Mouse (Mus musculus) forebrain, embryonic 13.5 days (tissue): Measurements from ENCODE around the gene Gm42791. TPM values are rescaled to one million over a fixed set of nuclear protein-coding genes. Genes with fewer than 3 reads are reported as not detected.

ENCODE experiments used
- ATAC-seq: fragments of 200-750 bp; cut with Nextera tagmentation; 2 replicates; pipeline ENCODE4 v1.8.0; 2017
- H3K27ac ChIP-seq: fragments of 300-500 bp; sonication (generic); 2 replicates; pipeline ENCODE4 v1.5.1; 2015; ENCODE audit warnings: inconsistent platforms, mild to moderate bottlenecking, moderate library complexity
- H3K27me3 ChIP-seq: fragments of 300-500 bp; sonication (generic); 2 replicates; pipeline ENCODE4 v1.6.1; 2015; ENCODE audit warnings: mild to moderate bottlenecking, inconsistent platforms
- H3K36me3 ChIP-seq: fragments of 300-500 bp; sonication (generic); 2 replicates; pipeline ENCODE4 v1.6.1; 2015; ENCODE audit warnings: mild to moderate bottlenecking, inconsistent platforms; ENCODE audit not compliant: poor library complexity, severe bottlenecking
- H3K4me1 ChIP-seq: fragments of 300-500 bp; sonication (generic); 2 replicates; pipeline ENCODE4 v1.6.1; 2015; ENCODE audit warnings: inconsistent platforms
- H3K4me2 ChIP-seq: fragments of 300-500 bp; sonication (generic); 2 replicates; pipeline ENCODE4 v1.6.1; 2015; ENCODE audit warnings: inconsistent platforms, mild to moderate bottlenecking, moderate library complexity
- H3K4me3 ChIP-seq: fragments of 300-500 bp; sonication (generic); 2 replicates; pipeline ENCODE4 v1.5.1; 2015; ENCODE audit warnings: mild to moderate bottlenecking, inconsistent platforms
- H3K9ac ChIP-seq: fragments of 300-500 bp; sonication (generic); 2 replicates; pipeline ENCODE4 v1.6.1; 2015; ENCODE audit warnings: mild to moderate bottlenecking, inconsistent platforms
- H3K9me3 ChIP-seq: fragments of 300-500 bp; sonication (generic); replicated peaks from 2 replicates; pipeline ENCODE4 v1.6.1; 2016; ENCODE audit warnings: inconsistent platforms
- WGBS: fragments of 180-500 bp; shearing (Covaris S2); methylation state at CpG from one replicate; pipeline ENCODE4 v1.1.7; 2015; 5-methylcytosine and 5-hydroxymethylcytosine counted together
- polyA plus RNA-seq: library from polyadenylated mRNA; unstranded; fragments of >200 nt; fragmentation: Nextera tagmentation; extraction: Ambion mirVana; gene quantifications from 2 replicates; pipeline ENCODE4 v1.2.1, GENCODE M21; 2015

Gm42791 gene
- polyA plus RNA-seq, 1 experiment from 2014 or later, result 3.5 TPM

DNA sequence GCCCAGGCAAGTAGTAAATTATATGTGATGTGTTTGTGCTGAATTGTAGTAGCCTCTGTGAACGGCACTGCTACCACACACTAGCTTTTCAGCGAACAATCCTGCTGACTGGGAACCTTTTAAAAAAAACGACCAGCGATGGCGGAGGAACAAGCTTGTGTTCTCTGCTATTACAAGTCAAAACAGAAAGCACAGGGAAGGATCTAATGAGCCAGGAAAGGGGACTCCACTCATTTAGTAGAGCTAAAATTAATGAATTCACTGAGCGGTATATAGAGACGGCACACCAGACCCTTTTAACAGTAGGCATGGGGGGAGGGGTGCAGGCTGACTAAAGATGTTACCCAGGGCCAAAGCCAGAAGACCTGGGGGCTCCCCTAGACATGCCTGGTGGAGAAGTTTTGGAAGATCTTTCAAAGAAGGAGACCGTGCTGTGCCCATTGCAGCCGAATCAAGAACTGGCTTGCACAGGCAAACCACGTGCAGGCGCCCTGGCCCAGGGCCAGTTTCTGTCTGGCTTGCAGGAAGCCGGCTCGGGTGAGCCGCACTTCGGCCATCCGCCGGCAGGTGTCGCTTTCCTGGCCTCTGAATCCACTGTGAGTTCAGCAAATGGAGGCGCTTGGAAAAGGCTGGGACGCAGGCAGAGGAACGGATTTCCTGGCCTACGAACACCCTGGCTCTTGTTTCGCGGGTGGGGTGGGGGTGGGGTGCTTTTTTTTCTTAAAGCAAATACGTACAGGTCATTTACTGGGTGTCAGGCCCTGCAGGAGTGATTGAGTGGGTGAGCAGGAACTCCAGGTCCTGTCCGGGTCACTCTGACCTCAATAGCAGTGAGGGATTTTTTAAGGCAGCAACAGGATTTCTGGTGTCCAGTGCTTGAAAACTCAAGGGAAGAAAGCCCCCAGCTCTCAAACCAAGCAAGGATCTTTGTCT lies 11.7 kb upstream of the Gm42791 start:
- Histone ChIP-seq H3K4me3 (peak overlapping the region; percentile 30), H3K27me3 (no peaks in the 10 kb centered on the region), H3K4me1 (peaks cover 27% of the 10 kb centered on the region), H3K9me3 (no peaks in the 10 kb centered on the region), H3K27ac (peak overlapping the region; percentile 55), H3K9ac (peak overlapping the region; percentile 56), H3K36me3 (no peaks in the 10 kb centered on the region), H3K4me2 (peak overlapping the region; percentile 63)
- 7% methylated on average over 26 of the region's 26 CpGs for WGBS
- peak; percentile 92 for ATAC-seq

DNA sequence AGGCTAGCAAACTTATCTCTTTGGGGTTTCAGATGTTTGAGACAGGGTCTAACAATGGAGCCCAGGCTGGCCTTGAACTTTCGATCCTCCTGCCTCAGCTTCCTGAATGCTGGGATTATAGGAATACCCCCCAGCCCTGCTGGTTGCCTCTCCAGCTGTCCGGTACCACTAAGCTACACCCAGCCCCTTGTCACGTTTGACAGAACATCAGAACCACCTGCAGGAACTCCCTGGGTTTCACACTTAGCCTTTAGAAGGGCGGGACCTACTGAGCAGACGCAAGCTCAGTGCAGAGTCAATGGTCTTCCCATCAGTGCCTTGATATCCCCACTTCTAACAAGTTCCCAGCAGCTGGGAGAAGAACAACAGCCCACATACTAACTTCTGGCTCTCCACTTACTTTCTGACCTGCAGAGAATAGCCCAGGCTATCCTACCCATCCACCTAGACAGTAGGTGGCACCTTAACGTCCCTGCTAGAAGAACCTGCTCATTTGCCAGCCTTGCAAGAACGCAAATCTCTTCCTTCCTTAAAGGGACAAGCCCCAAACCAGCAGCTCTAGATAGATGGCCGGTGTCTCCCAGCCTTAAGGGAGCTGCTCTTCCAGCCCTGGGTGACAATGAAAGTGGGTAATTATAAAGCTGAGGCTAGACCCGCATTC lies 10.9 kb upstream of the Gm42791 start:
- peaks cover 27% of the 10 kb centered on the region for H3K4me1 ChIP-seq
- peak overlapping the region; percentile 56 for H3K9ac ChIP-seq
- H3K27ac ChIP-seq, result peak overlapping the region; percentile 55
- H3K27me3 ChIP-seq, result no peaks in the 10 kb centered on the region
- H3K4me3 ChIP-seq, result peak overlapping the region; percentile 30
- 65% methylated on average over 9 of the region's 9 CpGs for WGBS
- no peaks in the 10 kb centered on the region for H3K36me3 ChIP-seq
- H3K9me3 ChIP-seq, result no peaks in the 10 kb centered on the region
- H3K4me2 ChIP-seq, result peak overlapping the region; percentile 63
- ATAC-seq, result no peak

DNA sequence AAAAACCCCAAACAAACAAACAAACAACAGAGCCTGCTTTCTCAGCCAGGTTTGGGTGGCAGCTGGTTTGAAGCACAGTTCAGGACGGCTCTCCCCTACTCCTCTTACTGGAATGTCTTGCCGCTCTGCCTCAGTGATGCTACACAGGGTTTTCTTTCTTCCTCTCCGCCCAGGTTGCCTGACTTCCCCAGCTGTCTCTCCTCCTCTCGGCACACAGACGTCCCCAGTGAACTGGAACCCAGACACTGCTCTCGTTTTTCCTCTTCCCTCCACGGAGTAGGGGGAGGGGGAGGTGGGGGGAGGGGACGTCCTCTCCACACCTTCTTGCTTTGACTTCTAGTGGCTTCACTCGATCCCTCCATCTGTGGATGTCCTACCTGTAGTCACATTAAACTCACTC lies 10.1 kb upstream of the Gm42791 start:
- Histone ChIP-seq H3K9me3 (no peaks in the 10 kb centered on the region), H3K27me3 (no peaks in the 10 kb centered on the region), H3K9ac (no peak overlapping the region), H3K27ac (no peak overlapping the region), H3K36me3 (no peaks in the 10 kb centered on the region), H3K4me3 (no peak overlapping the region), H3K4me1 (peaks cover 27% of the 10 kb centered on the region), H3K4me2 (no peak overlapping the region)
- ATAC-seq, result no peak
- WGBS, result 35% methylated on average over 9 of the region's 9 CpGs

DNA sequence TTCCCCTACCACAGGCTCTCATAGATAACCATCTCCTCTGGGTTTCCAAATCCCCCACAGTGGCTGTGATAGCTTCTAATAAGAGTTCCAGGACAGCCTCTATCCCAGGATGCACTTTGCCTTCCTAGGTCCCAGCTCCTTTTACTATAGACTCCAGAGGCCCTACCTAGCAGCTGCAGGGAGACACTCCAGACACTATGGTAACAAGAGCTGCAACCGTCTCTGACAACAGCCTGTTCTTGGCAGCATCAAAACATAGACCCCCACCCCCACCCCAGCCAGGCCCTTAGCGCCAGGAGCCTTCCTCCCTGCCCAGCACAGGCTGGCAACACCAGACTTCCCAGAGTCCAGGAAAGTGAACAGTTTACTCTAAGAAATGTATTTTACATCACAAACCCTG lies 8.2 kb upstream of the Gm42791 start:
- ATAC-seq, result no peak
- Histone ChIP-seq H3K27ac (no peak overlapping the region), H3K9me3 (no peaks in the 10 kb centered on the region), H3K36me3 (no peaks in the 10 kb centered on the region), H3K27me3 (no peaks in the 10 kb centered on the region), H3K4me1 (peaks cover 27% of the 10 kb centered on the region), H3K4me2 (no peak overlapping the region), H3K9ac (no peak overlapping the region), H3K4me3 (no peak overlapping the region)
- WGBS, result 25% methylated on average over 2 of the region's 2 CpGs

DNA sequence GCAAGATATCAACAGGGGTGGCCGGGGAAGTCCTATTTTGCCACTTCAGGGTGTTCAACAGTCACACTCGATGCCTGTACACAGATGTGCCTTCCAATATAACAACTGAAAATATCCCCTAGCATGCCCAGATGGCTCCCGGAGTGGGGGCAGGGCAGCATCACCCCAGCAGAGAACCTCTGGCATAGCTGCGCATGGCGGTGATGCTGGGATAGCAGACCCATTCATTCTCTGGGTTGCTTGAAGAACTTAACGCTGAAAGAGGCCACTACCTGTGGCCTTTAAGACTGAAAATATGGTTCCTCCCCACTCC lies 7.8 kb upstream of the Gm42791 start:
- Histone ChIP-seq H3K27me3 (no peaks in the 10 kb centered on the region), H3K9ac (no peak overlapping the region)
- WGBS, result 72% methylated on average over 6 of the region's 6 CpGs

DNA sequence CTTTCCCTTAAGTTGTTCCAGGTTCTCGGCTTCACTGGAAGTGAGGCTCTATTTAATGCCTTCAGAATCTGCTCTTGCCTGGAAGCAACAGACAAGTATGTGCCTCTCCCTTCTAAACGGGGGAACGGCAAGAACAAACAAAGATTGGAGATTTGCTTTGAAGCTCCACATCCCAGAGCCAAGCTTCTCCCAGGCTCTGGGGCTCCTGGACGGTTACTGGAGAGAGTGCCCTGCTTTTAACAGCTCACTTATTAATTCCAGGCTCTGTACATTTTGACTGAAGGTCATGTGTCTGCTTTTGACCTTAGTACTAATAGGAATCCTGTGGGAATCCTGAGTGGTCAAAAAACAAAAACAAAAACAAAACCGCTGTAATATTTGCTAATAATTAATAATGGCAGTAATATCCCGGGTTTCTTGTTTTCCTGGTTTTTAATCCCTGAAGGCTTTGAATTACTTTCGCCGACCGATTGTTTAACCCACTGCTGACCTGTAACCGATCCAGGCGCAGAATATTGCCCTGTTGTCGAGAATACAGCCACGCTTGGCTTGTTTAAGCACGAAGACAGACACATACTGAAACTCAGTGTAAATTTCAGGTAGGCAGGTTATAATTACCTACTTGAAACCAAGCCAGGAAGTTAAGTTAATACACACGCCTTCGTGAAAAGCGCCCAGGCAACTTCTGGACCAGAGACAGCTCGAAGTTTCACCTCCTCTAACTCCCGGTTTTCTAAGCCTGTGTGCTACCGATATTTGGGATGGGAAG lies 7.3 kb upstream of the Gm42791 start:
- no peak overlapping the region for H3K4me2 ChIP-seq
- 75% methylated on average over 20 of the region's 20 CpGs for WGBS
- H3K36me3 ChIP-seq, result no peaks in the 10 kb centered on the region
- H3K27ac ChIP-seq, result no peak overlapping the region
- ATAC-seq, result no peak
- no peak overlapping the region for H3K4me3 ChIP-seq
- peaks cover 26% of the 10 kb centered on the region for H3K4me1 ChIP-seq
- no peaks in the 10 kb centered on the region for H3K27me3 ChIP-seq
- no peaks in the 10 kb centered on the region for H3K9me3 ChIP-seq
- no peak overlapping the region for H3K9ac ChIP-seq

More for the DNA sequence above, 7.8 kb upstream of the Gm42791 start:
- peaks cover 27% of the 10 kb centered on the region for H3K4me1 ChIP-seq
- ATAC-seq, result no peak
- H3K4me2 ChIP-seq, result no peak overlapping the region
- no peaks in the 10 kb centered on the region for H3K9me3 ChIP-seq
- H3K4me3 ChIP-seq, result no peak overlapping the region
- H3K27ac ChIP-seq, result no peak overlapping the region
- no peaks in the 10 kb centered on the region for H3K36me3 ChIP-seq

DNA sequence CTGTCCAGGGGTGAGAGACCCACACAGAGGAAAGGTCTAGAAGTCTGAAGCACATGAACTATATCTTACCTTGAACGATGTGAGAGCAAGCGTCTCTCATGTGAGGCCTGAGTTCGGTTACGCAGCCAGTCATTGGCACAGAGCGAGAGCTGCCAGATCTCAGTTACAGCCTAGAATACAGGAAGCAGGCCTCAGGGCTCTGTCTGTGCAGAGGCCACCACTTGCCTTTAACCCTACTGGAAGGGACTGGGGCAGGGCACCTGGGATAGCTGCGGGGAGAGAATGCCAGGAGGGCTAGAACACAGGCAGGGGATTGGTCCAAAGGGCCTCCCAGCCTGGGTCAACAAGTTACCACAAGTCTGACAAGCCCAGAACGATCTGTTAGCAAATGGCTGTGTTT lies 4.9 kb upstream of the Gm42791 start:
- no peaks in the 10 kb centered on the region for H3K36me3 ChIP-seq
- H3K27me3 ChIP-seq, result no peaks in the 10 kb centered on the region
- WGBS, result 94% methylated on average over 7 of the region's 7 CpGs

DNA sequence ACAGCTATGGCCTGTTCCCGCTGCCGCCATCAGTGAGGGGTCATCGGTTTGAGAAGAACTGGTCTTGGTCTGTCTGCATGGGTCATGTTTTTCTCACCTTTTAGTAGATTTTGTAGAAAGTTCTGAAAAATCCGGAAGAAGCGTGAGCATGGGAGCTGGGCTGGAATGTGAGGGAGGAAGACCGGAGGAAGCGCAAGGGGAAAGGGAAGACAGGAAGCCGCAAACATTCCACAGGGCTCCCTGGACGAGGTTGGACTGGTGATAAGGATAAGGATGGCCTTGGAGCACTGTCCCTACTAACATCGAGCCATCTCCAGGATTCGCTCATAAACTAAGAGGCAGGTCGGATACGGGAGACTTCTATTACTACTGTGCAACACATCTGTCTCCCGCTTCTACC lies 3.6 kb upstream of the Gm42791 start:
- Histone ChIP-seq H3K9ac (no peak overlapping the region), H3K9me3 (no peaks in the 10 kb centered on the region), H3K27ac (no peak overlapping the region), H3K4me2 (no peak overlapping the region), H3K4me3 (no peak overlapping the region), H3K36me3 (no peaks in the 10 kb centered on the region), H3K4me1 (peaks cover 34% of the 10 kb centered on the region), H3K27me3 (no peaks in the 10 kb centered on the region)
- ATAC-seq, result no peak
- WGBS, result 92% methylated on average over 14 of the region's 14 CpGs

More for the DNA sequence above, 4.9 kb upstream of the Gm42791 start:
- ATAC-seq, result no peak
- H3K4me3 ChIP-seq, result no peak overlapping the region
- H3K4me2 ChIP-seq, result no peak overlapping the region
- H3K27ac ChIP-seq, result no peak overlapping the region
- H3K4me1 ChIP-seq, result peaks cover 23% of the 10 kb centered on the region
- no peaks in the 10 kb centered on the region for H3K9me3 ChIP-seq
- no peak overlapping the region for H3K9ac ChIP-seq

DNA sequence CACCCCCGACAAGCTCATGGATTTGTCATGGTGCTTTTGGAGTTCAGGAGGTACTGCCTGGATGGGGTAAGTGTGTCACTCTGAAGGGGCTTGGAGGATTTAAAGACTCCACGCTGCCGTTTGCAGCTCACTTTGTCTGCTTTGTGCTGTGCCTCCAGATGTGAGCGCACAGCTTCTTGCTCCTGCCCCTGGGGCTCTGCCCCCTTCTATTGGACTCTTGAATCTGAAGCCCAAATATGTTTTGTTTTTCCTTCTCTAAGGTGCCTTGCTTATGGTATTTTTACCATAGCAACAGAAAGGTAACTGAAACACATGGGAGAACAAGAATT lies 1.7 kb upstream of the Gm42791 start:
- ATAC-seq, result no peak
- Histone ChIP-seq H3K9me3 (no peaks in the 10 kb centered on the region), H3K4me3 (no peak overlapping the region), H3K9ac (no peak overlapping the region), H3K36me3 (no peaks in the 10 kb centered on the region), H3K4me2 (no peak overlapping the region), H3K4me1 (peaks cover 26% of the 10 kb centered on the region), H3K27ac (no peak overlapping the region), H3K27me3 (no peaks in the 10 kb centered on the region)
- 57% methylated on average over 4 of the region's 4 CpGs for WGBS

DNA sequence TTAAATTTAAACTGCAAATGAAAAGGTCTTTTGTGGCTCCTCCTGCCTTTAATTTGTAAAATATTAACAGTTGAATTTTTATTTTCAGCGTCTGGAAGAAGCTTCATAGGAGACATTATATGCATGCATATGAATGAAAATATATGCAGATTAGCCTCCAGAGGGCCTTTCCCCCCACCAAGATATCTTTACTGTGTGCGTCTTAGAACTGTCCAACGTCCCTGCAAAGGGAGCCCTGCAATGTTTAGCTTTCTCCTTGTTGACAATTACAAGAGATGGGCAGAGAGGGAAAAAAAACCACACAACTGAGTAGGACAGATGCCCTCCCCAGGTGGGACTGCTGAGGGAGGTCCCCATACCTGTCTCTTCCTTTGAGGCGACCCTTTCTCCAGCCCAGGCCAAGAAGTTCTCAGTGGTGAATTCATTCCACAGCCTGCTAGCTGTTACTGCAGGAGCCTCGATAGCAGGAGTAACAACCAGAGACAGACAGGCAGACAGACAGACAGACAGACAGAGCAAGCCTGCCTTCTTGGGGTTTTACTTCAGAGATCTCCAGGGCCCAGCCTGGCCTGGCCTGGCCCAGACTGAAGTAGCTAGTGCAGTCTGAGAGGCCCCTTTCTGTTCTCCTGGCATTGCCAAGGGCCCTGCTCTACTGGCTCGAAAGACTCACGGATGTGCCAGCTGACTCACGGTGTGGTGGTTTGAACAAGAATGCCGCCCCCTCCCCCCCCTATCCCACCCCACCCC lies 1.2 kb upstream of the Gm42791 start:
- H3K9ac ChIP-seq, result 0 out of 2 replicates have a peak overlapping the region, but pooled peaks have one; percentile 12
- no peak overlapping the region for H3K27ac ChIP-seq
- no peak overlapping the region for H3K4me3 ChIP-seq
- 52% methylated on average over 9 of the region's 9 CpGs for WGBS
- H3K27me3 ChIP-seq, result no peaks in the 10 kb centered on the region
- H3K4me1 ChIP-seq, result peaks cover 26% of the 10 kb centered on the region
- ATAC-seq, result no peak
- H3K36me3 ChIP-seq, result no peaks in the 10 kb centered on the region
- no peak overlapping the region for H3K4me2 ChIP-seq
- no peaks in the 10 kb centered on the region; the same call in 1 of the 2 replicates for H3K9me3 ChIP-seq

DNA sequence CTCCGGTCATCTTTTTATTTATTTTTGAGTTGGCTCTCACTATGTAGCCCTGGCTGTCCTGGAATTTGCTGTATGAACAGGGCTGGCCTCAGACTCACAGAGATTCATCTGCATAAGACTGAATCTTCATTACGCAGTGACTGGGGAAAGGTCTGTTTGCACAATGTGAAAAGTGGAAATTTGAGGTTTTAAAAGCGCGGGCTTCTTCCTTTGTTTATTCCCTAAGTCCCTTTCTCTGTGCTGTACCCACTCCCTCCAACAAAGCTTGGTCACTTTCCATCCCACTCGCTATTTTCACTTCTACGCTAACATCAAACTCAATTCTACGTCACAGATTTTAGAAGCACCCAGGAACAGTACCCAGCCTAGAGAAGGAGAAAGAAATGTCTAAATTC lies 639 bp downstream of the Gm42791 start:
- H3K4me3 ChIP-seq, result peak overlapping the region; percentile 51
- H3K9me3 ChIP-seq, result peaks cover 4% of the 10 kb centered on the region
- H3K27me3 ChIP-seq, result no peaks in the 10 kb centered on the region
- no peaks in the 10 kb centered on the region for H3K36me3 ChIP-seq
- peak overlapping the region; percentile 73 for H3K4me2 ChIP-seq
- ATAC-seq, result no peak
- H3K9ac ChIP-seq, result peak overlapping the region; percentile 77
- peak overlapping the region; percentile 94 for H3K27ac ChIP-seq
- H3K4me1 ChIP-seq, result peaks cover 26% of the 10 kb centered on the region
- 59% methylated on average over 7 of the region's 7 CpGs for WGBS
